Mouse (Mus musculus) gastrocnemius, adult 18-20 months (tissue): ENCODE measurements around the gene Gart. TPM values are rescaled to one million over a fixed set of nuclear protein-coding genes. Genes with fewer than 3 reads are reported as not detected.

ENCODE experiments used
- total RNA-seq, 2 experiments: library from RNA; stranded (reverse); gene quantifications; 2 replicates each; pipeline ENCODE4 v1.2.3; 2021

Gart gene
- total RNA-seq, 2 experiments from 2014 or later: 60.8 to 64.6 TPM

Other genes starting within 250 kb of the Gart start
- 1 to 10 TPM; 4.2 to 6.6 TPM for gene Il10rb, start 240.8 kb downstream of the Gart start, total RNA-seq
- 10 to 100 TPM in 1 of 2 experiments, 1 to 10 TPM in 1; 9.8 to 12.2 TPM for gene Ifnar1, start 161.7 kb downstream of the Gart start, total RNA-seq
- gene Ifngr2, start 99.9 kb downstream of the Gart start, total RNA-seq: 10 to 100 TPM; 52.7 to 61.5 TPM
- gene Tmem50b, start 49.2 kb downstream of the Gart start, total RNA-seq: 10 to 100 TPM; 13.1 to 15.1 TPM
- gene Dnajc28, start 27.9 kb downstream of the Gart start, total RNA-seq: 10 to 100 TPM; 19.8 to 20.5 TPM
- 10 to 100 TPM; 92.4 to 97.4 TPM for gene Son, start 554 bp upstream of the Gart start, total RNA-seq
- 1 to 10 TPM; 1.1 TPM for gene Donson, start 41.8 kb upstream of the Gart start, total RNA-seq
- 10 to 100 TPM; 11.4 to 15.6 TPM for gene Cryzl1, start 82.0 kb upstream of the Gart start, total RNA-seq
- 10 to 100 TPM; 62.8 to 63.5 TPM for gene Itsn1, start 82.3 kb upstream of the Gart start, total RNA-seq